Mouse (Mus musculus): ENCODE results near the gene Gm867.

Gene Gm867

DNA sequence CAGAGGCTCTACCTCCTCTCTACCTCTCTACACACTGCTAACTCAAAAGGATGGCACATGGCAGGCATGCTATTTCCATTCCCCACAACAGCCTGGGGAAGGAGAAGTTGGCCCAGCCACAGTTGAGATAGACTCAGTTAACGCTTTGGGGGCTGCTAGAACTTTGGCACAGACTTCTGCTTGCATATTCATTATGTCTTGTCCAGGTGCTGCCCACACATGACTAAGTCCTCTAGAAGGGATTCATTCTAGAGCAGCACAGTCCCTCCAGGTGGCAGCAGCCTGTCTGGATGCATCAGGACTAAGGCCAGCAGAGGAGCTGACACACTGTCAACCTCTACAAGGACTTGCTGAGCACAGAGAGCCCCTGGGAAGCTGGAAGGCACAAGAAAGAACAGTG, 44.3 kb downstream of the Gm867 start:
- no peak for DNase-seq

DNA sequence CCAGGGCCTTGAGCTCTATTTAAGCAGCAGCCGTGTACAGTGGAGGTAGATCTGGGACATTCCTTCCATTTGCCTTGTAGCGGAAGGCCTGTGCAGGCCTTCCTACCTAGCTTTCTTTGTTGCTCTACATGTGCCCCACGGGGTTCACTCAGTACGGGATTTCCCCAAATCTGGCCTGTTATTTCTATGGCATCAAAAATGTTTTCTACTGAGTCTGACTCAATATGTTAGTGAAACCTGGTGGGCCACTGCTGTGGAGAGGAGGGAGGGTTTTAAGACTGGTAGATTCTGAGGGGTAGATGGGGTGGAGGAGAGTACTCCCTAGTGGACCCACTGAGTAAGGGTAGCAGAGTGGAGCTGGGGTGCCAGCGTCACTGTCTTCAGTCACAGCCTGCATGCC, 44.7 kb downstream of the Gm867 start:
- DNase-seq, result no peak

DNA sequence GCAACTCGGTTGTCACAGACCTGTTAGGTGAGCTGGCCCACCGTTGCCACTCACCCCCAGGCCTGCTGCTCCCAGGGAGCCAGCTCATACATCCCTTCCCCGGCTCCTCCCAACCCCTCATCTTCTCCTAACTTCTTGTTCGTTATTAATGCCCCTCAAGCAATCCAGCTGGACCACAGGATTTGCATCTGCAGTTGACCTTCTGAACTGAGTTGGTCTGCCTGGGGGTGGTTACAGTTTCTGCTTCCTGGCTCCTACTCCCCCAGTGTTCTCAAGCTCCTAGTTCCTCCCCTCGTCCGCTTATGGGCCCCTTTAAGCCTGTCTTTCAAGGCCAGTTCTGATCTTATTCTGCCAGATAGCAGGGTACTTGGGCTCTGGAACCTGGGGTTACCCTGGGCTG, 45.9 kb downstream of the Gm867 start:
- DNase-seq, result no peak

DNA sequence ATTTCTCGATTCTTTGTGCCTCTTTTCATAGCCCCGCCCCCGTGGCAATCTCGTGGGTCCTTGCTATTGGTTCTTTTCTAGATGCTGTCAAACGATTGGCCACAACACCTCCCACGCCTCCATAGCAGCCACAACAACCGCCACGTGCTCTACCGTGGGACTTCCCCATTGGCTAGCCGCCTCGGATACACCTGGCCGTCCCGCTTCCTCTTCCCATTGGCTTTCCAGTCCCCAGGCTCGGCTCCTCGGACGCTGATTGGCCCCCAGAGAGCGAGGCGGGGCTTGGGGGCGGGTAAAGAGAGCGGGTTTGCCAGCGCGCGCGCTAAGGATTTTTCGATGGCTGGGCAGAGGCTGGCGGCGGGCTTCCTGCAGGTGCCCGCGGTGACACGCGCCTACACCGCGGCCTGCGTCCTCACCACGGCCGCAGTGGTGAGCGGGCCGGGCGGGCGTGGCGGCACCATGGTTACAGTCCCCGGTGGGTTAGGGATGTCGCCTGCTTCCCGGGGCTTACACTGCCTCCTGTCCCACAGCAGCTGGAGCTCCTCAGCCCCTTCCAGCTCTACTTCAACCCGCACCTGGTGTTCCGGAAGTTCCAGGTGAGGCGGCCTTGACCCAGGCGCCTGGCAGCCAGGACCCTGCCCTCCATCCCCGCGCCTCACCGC, 47.3 kb downstream of the Gm867 start, which contains the start of gene Derl3:
Gene Derl3, plus strand, starts transcription at position 325 of the 662 bp plus-strand sequence.
- peak; percentile 99 for DNase-seq

DNA sequence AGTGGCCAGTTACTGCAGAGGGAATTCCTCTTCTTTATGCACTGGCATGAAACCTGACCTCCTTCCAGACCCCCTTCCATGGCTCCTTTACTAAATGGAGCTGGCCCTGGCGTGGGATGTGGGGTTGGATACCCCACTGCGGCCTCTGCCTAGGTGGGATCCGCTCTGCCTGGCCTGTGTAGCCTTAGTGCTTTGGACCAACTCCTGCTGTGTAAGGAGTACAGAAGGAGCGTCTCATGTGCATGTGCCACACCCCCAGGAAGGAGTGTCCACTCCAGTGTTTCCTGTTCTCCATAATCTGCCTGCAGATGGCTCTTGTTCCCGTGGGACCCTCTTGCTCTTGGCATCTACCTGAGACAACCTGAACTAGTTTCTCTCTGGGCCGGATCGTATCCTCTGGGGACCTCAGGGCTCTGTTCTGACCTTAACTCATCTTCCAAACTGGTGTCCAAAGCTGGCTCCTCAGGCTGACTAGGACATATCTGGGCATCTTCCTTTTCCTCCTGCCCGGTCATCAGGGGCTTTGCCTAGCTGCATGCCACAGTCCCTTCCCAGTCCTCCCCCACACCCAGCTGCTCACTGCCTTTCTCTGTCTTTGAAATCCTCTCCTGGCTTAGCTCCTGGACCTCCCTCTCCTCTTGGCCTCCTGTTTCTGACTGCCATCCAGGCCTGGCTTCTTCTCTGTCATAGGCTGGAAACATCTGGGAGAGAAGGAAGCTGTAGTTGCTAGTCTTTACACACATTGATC, 50.9 kb downstream of the Gm867 start:
- no peak for DNase-seq

All from kidney, adult 11 months (tissue).